Mouse (Mus musculus) splenic B cell, adult 2 months (primary cell): ENCODE results near the gene Brat1.

ENCODE experiments used
- DNase-seq: peaks from one replicate; pipeline ENCODE4 v3.0.0-alpha.2; 2011; ENCODE audit warnings: low read depth, low spot score
- H3K27me3 ChIP-seq: 2 replicates; pipeline ENCODE4 v1.6.1; 2012; ENCODE audit warnings: mild to moderate bottlenecking, low read length, moderate library complexity, mixed read lengths; ENCODE audit not compliant: control insufficient read depth, poor library complexity, insufficient read depth, severe bottlenecking
- H3K36me3 ChIP-seq: 2 replicates; pipeline ENCODE4 v1.6.1; 2012; ENCODE audit warnings: mild to moderate bottlenecking, low read length, moderate library complexity, mixed read lengths; ENCODE audit not compliant: control insufficient read depth, poor library complexity, insufficient read depth, severe bottlenecking

Brat1 gene

GRCm38 (mm10) chr5:140722121-140722520, 17.3 kb downstream of the Brat1 start:
- DNase-seq: no peak
- H3K36me3 ChIP-seq: peaks cover 3% of the 10 kb centered on the region

GRCm38 (mm10) chr5:140723822-140724221, 19.0 kb downstream of the Brat1 start, which contains the start of gene Amz1:
Gene Amz1 (plus strand): TSS chr5:140724127.
- H3K36me3 ChIP-seq: no peaks in the 10 kb centered on the region; the same call in 1 of the 2 replicates
- no peak for DNase-seq
- H3K27me3 ChIP-seq: no peaks in the 10 kb centered on the region

More at GRCm38 (mm10) chr5:140722121-140722520, 17.3 kb downstream of the Brat1 start:
- H3K27me3 ChIP-seq: no peaks in the 10 kb centered on the region

- H3K36me3 ChIP-seq: no peaks in the 10 kb centered on the region
- H3K27me3 ChIP-seq: no peaks in the 10 kb centered on the region
- DNase-seq: no peak
These were observed 21.4 kb downstream of the Brat1 start for GRCm38 (mm10) chr5:140726062-140726839.

GRCm38 (mm10) chr5:140726946-140727740, 22.3 kb downstream of the Brat1 start:
- Histone ChIP-seq H3K36me3 (no peaks in the 10 kb centered on the region), H3K27me3 (no peaks in the 10 kb centered on the region)
- DNase-seq: no peak

- no peaks in the 10 kb centered on the region for H3K36me3 ChIP-seq
These were observed 26.4 kb downstream of the Brat1 start for GRCm38 (mm10) chr5:140731040-140731797.

GRCm38 (mm10) chr5:140732195-140732594, 27.4 kb downstream of the Brat1 start:
- H3K36me3 ChIP-seq: no peaks in the 10 kb centered on the region
- no peaks in the 10 kb centered on the region for H3K27me3 ChIP-seq
- DNase-seq: peak; percentile 69

More at GRCm38 (mm10) chr5:140731040-140731797, 26.4 kb downstream of the Brat1 start:
- H3K27me3 ChIP-seq: no peaks in the 10 kb centered on the region
- peak; percentile 76 for DNase-seq

- DNase-seq: peak; percentile 90
- H3K36me3 ChIP-seq: no peaks in the 10 kb centered on the region
These were observed 28.5 kb downstream of the Brat1 start for GRCm38 (mm10) chr5:140733336-140733735.

GRCm38 (mm10) chr5:140735297-140735696, 30.5 kb downstream of the Brat1 start:
- no peaks in the 10 kb centered on the region for H3K27me3 ChIP-seq
- DNase-seq: peak; percentile 92
- no peaks in the 10 kb centered on the region for H3K36me3 ChIP-seq

More at GRCm38 (mm10) chr5:140733336-140733735, 28.5 kb downstream of the Brat1 start:
- H3K27me3 ChIP-seq: no peaks in the 10 kb centered on the region

- H3K27me3 ChIP-seq: no peaks in the 10 kb centered on the region
- DNase-seq: peak; percentile 59
- H3K36me3 ChIP-seq: no peaks in the 10 kb centered on the region
These were observed 31.4 kb downstream of the Brat1 start for GRCm38 (mm10) chr5:140736166-140736565.

- DNase-seq: no peak
- H3K27me3 ChIP-seq: no peaks in the 10 kb centered on the region
- H3K36me3 ChIP-seq: no peaks in the 10 kb centered on the region
These were observed 35.0 kb downstream of the Brat1 start for GRCm38 (mm10) chr5:140739813-140740212.

GRCm38 (mm10) chr5:140741040-140741439, 36.2 kb downstream of the Brat1 start:
- no peak for DNase-seq
- no peaks in the 10 kb centered on the region for H3K27me3 ChIP-seq
- H3K36me3 ChIP-seq: no peaks in the 10 kb centered on the region

- peak; percentile 73 for DNase-seq
These were observed 37.1 kb downstream of the Brat1 start for GRCm38 (mm10) chr5:140741877-140742276.

GRCm38 (mm10) chr5:140743706-140744131, 38.9 kb downstream of the Brat1 start:
- DNase-seq: no peak
- Histone ChIP-seq H3K36me3 (no peaks in the 10 kb centered on the region), H3K27me3 (no peaks in the 10 kb centered on the region)

More at GRCm38 (mm10) chr5:140741877-140742276, 37.1 kb downstream of the Brat1 start:
- H3K36me3 ChIP-seq: no peaks in the 10 kb centered on the region
- H3K27me3 ChIP-seq: no peaks in the 10 kb centered on the region

GRCm38 (mm10) chr5:140748425-140748824, 43.6 kb downstream of the Brat1 start:
- no peaks in the 10 kb centered on the region for H3K27me3 ChIP-seq
- no peaks in the 10 kb centered on the region for H3K36me3 ChIP-seq
- DNase-seq: peak; percentile 54
